Mouse (Mus musculus) limb, embryonic 10.5 days (tissue): ENCODE measurements around the gene Sept8. TPM values are rescaled to one million over a fixed set of nuclear protein-coding genes. Genes with fewer than 3 reads are reported as not detected.
A peak's percentile ranks its signal among the peaks of the same experiment; 100 is the strongest.
"Not testable (repeated sequence)": the region's sequence is repeated elsewhere in the genome, so short reads cannot be mapped to it uniquely, and the experiment has no call there.

Source experiments
- DNase-seq: peaks from one replicate; pipeline ENCODE4 v3.0.0-alpha.2; 2017; ENCODE audit warnings: low spot score
- H3K27ac ChIP-seq: fragments of 300-500 bp; sonication (generic); 2 replicates; pipeline ENCODE4 v1.5.1; 2016; ENCODE audit warnings: mild to moderate bottlenecking
- H3K27me3 ChIP-seq: fragments of 300-500 bp; sonication (generic); 2 replicates; pipeline ENCODE4 v1.6.1; 2016; ENCODE audit warnings: low read depth, mild to moderate bottlenecking; ENCODE audit not compliant: poor library complexity, severe bottlenecking
- H3K36me3 ChIP-seq: fragments of 300-500 bp; sonication (generic); 2 replicates; pipeline ENCODE4 v1.6.1; 2016; ENCODE audit warnings: mild to moderate bottlenecking, moderate library complexity
- H3K4me1 ChIP-seq: fragments of 300-500 bp; sonication (generic); 2 replicates; pipeline ENCODE4 v1.6.1; 2016
- H3K4me3 ChIP-seq: fragments of 300-500 bp; sonication (generic); 2 replicates; pipeline ENCODE4 v1.5.1; 2016; ENCODE audit warnings: mild to moderate bottlenecking, moderate library complexity
- H3K9me3 ChIP-seq: fragments of 300-500 bp; sonication (generic); replicated peaks from 2 replicates; pipeline ENCODE4 v1.6.1; 2016; ENCODE audit warnings: mild to moderate bottlenecking
- whole genome bisulfite sequencing: fragments of 180-500 bp; shearing (Covaris S2); methylation state at CpG from one replicate; pipeline ENCODE4 v1.1.7; 2016; 5-methylcytosine and 5-hydroxymethylcytosine counted together
- polyA plus RNA-seq: library from polyadenylated mRNA; unstranded; fragments of >200 nt; fragmentation: Nextera tagmentation; extraction: Ambion mirVana; gene quantifications from 2 replicates; pipeline ENCODE4 v1.2.1, GENCODE M21; 2016

The Sept8 gene
- polyA plus RNA-seq, 1 experiment from 2014 or later, result 22.8 TPM

DNA sequence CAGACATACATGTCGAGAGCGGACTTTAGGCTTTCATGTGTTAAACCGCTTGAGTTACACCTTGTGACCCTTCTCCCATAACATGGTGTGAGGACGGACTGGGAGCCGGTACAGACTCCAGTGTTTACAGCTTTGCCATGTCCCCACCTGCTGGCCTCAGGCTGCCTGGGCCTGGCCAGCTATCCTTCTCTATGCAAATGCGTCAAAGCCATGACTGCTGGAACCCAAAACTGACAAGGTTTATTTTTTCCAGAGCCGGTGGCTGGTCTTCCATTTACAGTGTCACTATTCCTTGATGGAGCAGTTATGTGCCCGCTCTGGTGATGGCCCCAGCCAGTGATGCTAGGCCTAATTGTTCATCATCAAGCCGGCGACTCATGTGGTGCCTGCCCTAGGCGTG lies 22.2 kb downstream of the Sept8 start:
- Histone ChIP-seq H3K4me1 (peaks cover 21% of the 10 kb centered on the region), H3K9me3 (no peaks in the 10 kb centered on the region), H3K27me3 (no peaks in the 10 kb centered on the region), H3K4me3 (no peak overlapping the region), H3K27ac (no peak overlapping the region), H3K36me3 (peaks cover 50% of the 10 kb centered on the region)
- DNase-seq, result no peak
- WGBS, result 85% methylated on average over 11 of the region's 11 CpGs

DNA sequence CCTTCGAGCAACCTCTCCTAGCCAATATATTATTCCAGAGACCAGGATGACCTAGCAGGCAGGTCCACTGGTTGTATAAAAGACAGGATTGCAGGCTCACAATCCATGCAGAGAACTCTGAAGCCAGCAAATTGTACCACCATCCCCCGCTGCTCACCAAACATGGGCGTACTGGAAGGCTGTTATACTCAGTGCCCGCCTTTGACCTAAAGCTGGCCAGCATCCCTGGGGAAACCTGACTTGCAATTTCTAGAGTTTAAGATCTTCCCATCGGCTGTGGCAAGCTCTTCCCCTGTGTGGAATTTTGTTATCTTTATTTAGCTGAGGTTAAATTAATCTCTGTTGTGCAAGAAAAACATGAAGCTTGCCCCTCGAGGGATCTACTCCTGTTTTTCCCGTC lies 24.0 kb downstream of the Sept8 start:
- H3K9me3 ChIP-seq, result no peaks in the 10 kb centered on the region
- no peak for DNase-seq
- H3K4me1 ChIP-seq, result peaks cover 28% of the 10 kb centered on the region
- H3K27ac ChIP-seq, result no peak overlapping the region
- peaks cover 32% of the 10 kb centered on the region for H3K36me3 ChIP-seq
- 69% methylated on average over 7 of the region's 7 CpGs for WGBS
- no peak overlapping the region for H3K4me3 ChIP-seq
- H3K27me3 ChIP-seq, result no peaks in the 10 kb centered on the region

DNA sequence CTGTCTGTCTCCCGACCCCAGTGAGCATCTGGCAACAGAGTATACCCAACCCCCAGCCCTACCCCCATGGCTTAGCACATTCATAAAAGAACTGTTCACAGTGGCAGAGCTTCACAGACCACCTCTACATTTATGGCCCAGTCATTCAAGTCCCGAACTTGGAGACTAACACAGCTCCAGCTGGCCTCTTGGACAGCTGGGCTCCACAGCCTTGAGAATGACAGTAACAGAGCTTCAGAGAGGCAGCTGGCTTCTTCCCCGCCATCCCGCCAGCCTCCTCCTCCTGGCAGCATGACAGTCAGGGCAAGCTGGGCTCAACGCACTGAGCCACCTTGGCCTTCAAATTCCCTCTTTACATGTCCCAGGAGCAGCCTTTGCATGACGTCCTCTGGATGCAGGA lies 27.2 kb downstream of the Sept8 start:
- H3K4me3 ChIP-seq, result no peak overlapping the region
- no peaks in the 10 kb centered on the region for H3K27me3 ChIP-seq
- H3K36me3 ChIP-seq, result peaks cover 6% of the 10 kb centered on the region; the same call in 1 of the 2 replicates
- H3K27ac ChIP-seq, result no peak overlapping the region
- no peaks in the 10 kb centered on the region for H3K9me3 ChIP-seq
- no peak for DNase-seq
- WGBS, result 57% methylated on average over 6 of the region's 6 CpGs
- peaks cover 28% of the 10 kb centered on the region for H3K4me1 ChIP-seq

DNA sequence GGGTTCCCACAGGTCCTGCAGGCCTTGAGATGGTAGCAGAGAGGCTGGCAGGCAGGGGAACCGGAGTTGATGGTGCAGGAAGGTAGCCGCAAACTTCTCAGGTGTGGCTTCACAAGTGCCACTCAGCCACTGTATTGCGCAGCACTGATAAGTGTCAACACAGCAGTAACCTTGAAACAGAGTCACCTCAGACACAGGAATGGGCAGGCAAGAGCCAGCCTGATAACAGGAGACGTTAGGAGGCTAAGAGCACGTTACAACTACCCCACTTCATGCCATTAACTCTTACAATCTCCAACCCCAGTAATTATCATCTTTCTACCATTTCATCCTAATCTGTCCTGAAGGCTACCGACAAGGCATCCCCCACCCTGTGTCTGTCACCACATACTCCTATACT lies 28.5 kb downstream of the Sept8 start:
- peaks cover under 1% of the 10 kb centered on the region; the same call in 1 of the 2 replicates for H3K36me3 ChIP-seq
- peaks cover 23% of the 10 kb centered on the region for H3K4me1 ChIP-seq
- H3K9me3 ChIP-seq, result no peaks in the 10 kb centered on the region
- DNase-seq, result no peak
- no peaks in the 10 kb centered on the region for H3K27me3 ChIP-seq
- H3K27ac ChIP-seq, result no peak overlapping the region
- WGBS, result 89% methylated on average over 6 of the region's 6 CpGs
- no peak overlapping the region for H3K4me3 ChIP-seq

DNA sequence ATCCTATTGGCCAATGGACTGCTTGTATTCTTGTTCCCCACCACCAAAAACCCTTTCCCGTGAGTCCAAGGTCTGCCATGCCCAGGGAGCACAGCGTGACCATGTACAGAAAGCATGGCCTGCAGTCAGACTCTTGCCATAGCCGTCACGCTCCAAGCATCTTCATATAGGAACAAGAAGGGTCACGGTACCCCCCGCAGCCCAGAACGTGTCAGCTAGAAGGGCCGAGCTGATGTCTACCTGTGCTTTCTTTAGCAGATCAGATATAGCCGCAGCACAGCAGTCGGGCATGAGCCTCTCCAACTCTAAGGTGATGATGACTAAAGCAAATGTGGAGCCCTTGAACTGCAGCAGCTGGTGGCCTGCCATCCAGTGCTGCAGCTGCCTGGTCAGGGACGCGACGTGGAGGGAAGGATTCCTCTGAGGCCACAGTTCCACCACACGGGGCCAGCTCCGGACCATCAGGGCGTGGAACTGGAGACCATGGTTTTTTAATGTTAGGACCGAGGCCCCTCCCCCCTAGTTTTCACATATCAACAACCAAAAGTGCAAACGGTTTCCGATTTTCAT lies 29.1 kb downstream of the Sept8 start:
- no peaks in the 10 kb centered on the region for H3K9me3 ChIP-seq
- no peak overlapping the region for H3K4me3 ChIP-seq
- DNase-seq, result no peak
- H3K27ac ChIP-seq, result no peak overlapping the region
- no peaks in the 10 kb centered on the region; the same call in 1 of the 2 replicates for H3K36me3 ChIP-seq
- H3K27me3 ChIP-seq, result no peaks in the 10 kb centered on the region
- peaks cover 18% of the 10 kb centered on the region for H3K4me1 ChIP-seq
- 90% methylated on average over 19 of the region's 19 CpGs for WGBS

DNA sequence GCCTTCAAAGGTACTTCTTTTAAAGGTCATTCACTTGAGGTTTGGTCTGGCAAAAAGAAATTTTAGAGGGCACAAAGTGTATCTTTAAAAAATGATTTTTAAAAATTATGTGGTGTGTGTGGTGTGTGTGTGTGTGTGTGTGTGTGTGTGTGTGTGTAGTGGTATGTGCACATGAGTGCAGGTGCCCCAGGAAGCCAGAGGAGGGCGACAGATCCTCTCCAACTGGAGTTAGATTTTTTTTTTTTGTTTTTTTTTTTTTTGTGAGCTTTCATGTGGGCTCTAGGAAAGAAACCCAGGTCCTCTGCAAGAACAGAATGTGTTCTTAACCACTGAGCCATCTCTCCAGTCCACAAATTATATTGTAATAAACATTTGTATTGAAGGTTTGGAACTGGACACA lies 31.7 kb downstream of the Sept8 start:
- no peak for DNase-seq
- WGBS, result 84% methylated on average over 1 of the region's 1 CpGs
- Histone ChIP-seq H3K27me3 (no peaks in the 10 kb centered on the region), H3K27ac (no peak overlapping the region), H3K4me1 (peaks cover 12% of the 10 kb centered on the region), H3K36me3 (no peaks in the 10 kb centered on the region), H3K9me3 (no peaks in the 10 kb centered on the region), H3K4me3 (no peak overlapping the region)

DNA sequence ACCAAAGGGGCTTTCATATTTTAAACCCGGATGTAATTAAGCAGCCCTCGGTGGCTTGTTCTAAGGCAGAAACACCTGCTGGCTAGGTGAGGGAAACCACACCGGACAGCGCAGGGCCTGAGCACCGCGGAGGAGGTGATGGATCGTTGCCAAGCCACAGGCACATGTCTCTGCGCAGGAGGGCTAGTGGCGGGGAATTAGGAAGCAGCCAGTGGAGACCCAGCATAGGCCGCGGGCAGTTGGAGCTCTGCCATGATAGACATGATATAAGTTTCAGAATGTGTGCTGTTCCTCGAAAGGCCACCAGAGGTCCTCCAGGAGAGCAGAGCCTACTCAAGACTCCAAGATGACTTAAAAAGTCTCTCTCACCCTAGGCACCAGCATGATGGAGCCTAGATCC lies 32.7 kb downstream of the Sept8 start:
- Histone ChIP-seq H3K27me3 (no peaks in the 10 kb centered on the region), H3K27ac (no peak overlapping the region), H3K4me3 (no peak overlapping the region), H3K36me3 (no peaks in the 10 kb centered on the region), H3K4me1 (peaks cover 2% of the 10 kb centered on the region), H3K9me3 (no peaks in the 10 kb centered on the region)
- 74% methylated on average over 12 of the region's 12 CpGs for WGBS
- DNase-seq, result no peak

DNA sequence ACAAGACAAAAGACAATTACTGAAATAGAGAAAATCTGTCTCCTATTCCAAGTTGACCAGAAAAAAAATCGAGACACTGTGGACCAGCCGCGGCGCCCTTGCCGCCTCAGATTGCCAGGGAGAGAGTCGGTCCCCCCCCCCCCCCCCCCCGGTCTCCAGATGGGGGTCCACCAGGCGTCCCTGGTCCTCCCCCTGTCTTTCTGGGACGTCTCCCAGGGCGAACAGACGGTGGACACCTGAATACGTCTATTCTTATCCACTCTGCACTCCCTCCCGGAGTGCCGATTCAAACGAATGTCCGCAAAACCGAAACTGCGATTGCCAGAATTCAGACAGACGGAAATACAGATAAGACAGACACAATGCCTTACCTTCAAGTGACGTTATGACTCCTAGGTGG lies 37.5 kb downstream of the Sept8 start:
- H3K27ac ChIP-seq, H3K9me3 ChIP-seq, H3K4me1 ChIP-seq, H3K36me3 ChIP-seq, H3K27me3 ChIP-seq, DNase-seq, H3K4me3 ChIP-seq: not testable (repeated sequence)
- WGBS, result 89% methylated on average over 13 of the region's 20 CpGs

DNA sequence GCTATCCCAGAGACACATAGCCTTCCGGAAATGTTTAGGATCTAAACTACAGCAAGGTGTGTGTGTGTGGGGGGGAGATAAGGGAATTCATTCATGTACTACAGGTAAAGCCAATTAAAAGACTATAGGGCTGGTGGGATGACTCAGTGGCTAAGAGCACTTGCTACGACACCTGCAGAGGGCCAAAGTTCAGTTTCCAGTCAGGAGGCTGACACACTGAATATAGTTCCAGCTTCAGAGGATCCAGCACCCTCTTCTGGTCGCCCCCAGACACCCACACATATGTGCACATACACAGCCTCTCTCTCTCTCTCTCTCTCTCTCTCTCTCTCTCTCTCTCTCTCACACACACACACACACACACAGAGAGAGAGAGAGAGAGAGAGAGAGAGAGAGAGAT lies 38.9 kb downstream of the Sept8 start:
- H3K4me3 ChIP-seq, DNase-seq, H3K9me3 ChIP-seq, H3K27ac ChIP-seq, H3K27me3 ChIP-seq, H3K4me1 ChIP-seq, H3K36me3 ChIP-seq: not testable (repeated sequence)
- WGBS, result 78% methylated on average over 2 of the region's 3 CpGs

DNA sequence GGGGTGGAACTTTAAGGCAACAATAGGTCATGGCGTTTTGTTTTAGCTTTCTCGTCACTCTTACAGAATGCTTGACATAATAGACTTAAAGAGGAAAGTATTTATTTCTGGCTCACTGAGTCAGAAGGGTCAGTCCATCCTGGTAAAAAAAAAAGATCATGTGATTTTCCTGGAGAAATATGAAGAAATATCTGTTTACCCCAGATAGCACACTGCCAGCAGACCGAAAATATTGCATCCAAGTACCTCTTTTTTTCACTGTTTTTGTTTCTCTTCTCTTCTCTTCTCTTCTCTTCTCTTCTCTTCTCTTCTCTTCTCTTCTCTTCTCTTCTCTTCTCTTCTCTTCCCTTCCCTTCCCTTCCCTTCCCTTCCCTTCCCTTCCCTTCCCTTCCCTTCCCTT lies 40.9 kb downstream of the Sept8 start:
- H3K4me3 ChIP-seq, H3K9me3 ChIP-seq, H3K27ac ChIP-seq, H3K27me3 ChIP-seq, DNase-seq, H3K36me3 ChIP-seq, H3K4me1 ChIP-seq: not testable (repeated sequence)
- WGBS, result 92% methylated on average over 2 of the region's 3 CpGs

DNA sequence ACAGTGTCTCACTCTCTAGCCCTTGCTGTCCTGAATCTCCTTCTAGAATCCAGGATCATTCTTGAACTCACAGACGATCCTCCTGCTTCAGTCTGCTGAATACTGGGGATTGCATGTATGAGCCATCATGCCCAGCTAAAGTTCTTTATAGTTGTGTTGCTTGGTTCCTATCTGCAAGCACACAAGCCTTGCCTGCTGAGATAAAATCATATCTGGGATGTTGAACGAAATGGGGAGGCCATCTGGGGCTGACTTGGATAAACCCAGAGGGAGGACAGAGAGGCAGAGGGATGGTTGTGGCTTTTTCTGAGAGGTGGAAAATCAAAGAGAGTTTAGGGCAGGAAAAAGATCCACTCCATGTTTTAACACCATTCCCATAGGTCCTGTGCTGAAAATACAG lies 42.9 kb downstream of the Sept8 start:
- DNase-seq, result no peak
- Histone ChIP-seq H3K36me3 (no peaks in the 10 kb centered on the region), H3K27me3 (no peaks in the 10 kb centered on the region), H3K4me1 (peaks cover 5% of the 10 kb centered on the region), H3K27ac (no peak overlapping the region), H3K9me3 (no peaks in the 10 kb centered on the region), H3K4me3 (no peak overlapping the region)
- 84% methylated on average over 2 of the region's 2 CpGs for WGBS

DNA sequence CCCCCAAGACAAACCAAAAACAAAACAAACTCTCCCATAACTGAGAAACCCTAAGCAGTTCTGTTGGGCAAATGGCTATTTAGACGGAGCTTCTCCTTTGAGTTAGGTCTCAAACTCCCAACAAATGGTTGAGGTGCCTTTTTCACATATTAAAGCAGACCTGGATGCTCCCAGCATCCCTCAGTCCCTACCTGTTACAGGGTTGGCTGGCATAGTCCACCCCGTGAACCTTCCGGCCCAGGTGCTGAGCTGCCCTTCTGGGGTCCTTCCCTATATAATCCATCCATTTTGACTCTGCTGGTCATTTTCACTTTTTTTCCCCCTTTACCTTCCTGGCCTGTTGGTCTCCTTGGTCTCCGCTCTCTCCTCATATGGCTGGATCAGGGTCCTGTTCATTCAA lies 47.6 kb downstream of the Sept8 start:
- no peak for DNase-seq
- Histone ChIP-seq H3K4me3 (peak overlapping the region; percentile 95), H3K36me3 (peaks cover 6% of the 10 kb centered on the region), H3K9me3 (no peaks in the 10 kb centered on the region), H3K4me1 (peaks cover 19% of the 10 kb centered on the region), H3K27me3 (no peaks in the 10 kb centered on the region), H3K27ac (peak overlapping the region; percentile 90)
- WGBS, result 85% methylated on average over 4 of the region's 4 CpGs

DNA sequence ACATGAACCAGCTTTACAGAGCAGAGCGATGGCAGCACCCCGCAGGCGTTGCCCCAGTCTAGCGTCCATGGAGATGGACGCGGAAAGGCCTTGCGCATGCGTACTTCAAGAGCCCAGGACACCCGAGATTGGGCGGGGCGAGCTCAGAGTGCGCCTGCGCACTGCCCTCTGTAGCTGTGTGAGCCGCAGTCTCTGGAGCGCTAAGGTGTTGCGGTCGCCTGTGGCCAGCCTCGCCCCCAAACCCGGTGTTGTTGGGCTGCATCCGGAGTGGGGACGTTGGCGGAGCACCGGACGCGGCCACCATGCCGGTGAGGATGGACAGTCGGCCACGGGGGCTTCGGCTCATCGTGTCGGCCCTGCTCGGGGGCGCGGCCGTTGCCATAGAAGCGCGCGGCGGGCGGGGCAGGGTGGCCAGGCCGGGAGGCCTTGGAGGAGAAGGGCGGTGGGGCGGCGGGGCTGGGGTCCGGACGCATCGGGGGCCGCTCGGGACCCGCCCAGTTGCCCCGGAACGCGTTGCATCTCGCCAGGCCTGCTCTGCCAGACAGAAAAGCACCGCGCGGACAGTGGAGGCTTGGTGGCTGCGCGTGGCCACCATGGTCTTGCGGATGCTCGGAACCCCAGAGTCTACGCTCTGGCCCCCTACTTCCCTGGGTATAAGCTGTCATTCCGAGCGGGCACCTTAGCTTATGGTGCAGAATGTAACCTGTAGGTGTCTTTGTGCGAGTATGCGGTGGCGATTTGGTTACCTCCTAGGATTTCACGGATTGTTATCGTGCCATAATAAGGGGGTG lies 48.4 kb downstream of the Sept8 start, which contains the start of gene Kif3a:
Gene Kif3a, plus strand, starts transcription at position 156 of the 791 bp plus-strand sequence.
- Histone ChIP-seq H3K4me1 (peaks cover 19% of the 10 kb centered on the region), H3K27me3 (no peaks in the 10 kb centered on the region), H3K4me3 (peak within 1 kb of the TSS; percentile 95), H3K9me3 (no peaks in the 10 kb centered on the region), H3K27ac (peak within 1 kb of the TSS; percentile 90), H3K36me3 (peaks cover 10% of the 10 kb centered on the region)
- peak; percentile 97 for DNase-seq
- WGBS, result 1% methylated on average over 60 of the region's 69 CpGs
